Mouse (Mus musculus): Measurements from ENCODE around the gene Prpf18.

DNA sequence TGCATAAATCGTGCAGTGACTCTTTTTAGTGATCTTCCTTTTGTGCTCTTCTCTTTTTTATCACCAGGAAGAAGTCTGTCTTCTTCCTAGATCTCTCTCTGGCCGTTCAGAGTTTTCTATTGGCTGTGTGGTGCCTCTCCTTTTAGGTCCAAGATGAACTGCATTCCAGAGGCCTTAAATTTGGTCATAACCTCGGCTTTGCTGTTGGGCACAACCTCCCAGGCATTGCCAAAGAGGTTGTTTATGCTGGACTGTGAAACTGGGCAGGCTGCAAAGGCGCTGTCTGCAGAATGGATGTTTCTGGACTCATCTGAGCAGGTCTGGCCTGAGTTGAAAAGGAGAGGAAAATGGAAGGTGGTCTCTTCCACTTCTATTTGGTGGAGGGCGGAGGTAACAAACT, 73.6 kb downstream of the Prpf18 start:
- TF ChIP-seq CTCF (IDR thresholded peaks at IDR 0.05): no peak
- no peak for TF ChIP-seq POLR2A (IDR thresholded peaks at IDR 0.05; ENCODE audit: insufficient read depth, low read depth, low read length)
- no peak for TF ChIP-seq EP300 (IDR thresholded peaks at IDR 0.05; ENCODE audit: insufficient read depth, low read depth, low read length)

Measured in heart, adult 2 months (tissue).